Mouse (Mus musculus) ES-E14 (cell line): ENCODE data around the gene Nebl.

Experiments used
- HCFC1 ChIP-seq: IDR thresholded peaks from 2 replicates; pipeline ENCODE4 v1.6.1; 2012; ENCODE audit warnings: low read length, inconsistent platforms, borderline replicate concordance; ENCODE audit not compliant: insufficient read depth
- MAFK ChIP-seq: IDR thresholded peaks from 2 replicates; pipeline ENCODE4 v1.6.1; 2014; ENCODE audit warnings: mild to moderate bottlenecking, low read depth, low read length, inconsistent platforms; ENCODE audit not compliant: insufficient read depth
- ZC3H11A ChIP-seq: IDR thresholded peaks from 2 replicates; pipeline ENCODE4 v1.6.1; 2012; ENCODE audit warnings: low read depth, mild to moderate bottlenecking, inconsistent platforms, low read length, borderline replicate concordance
- ZNF384 ChIP-seq: IDR thresholded peaks from 2 replicates; pipeline ENCODE4 v1.6.1; 2012; ENCODE audit warnings: low read depth, low read length, inconsistent platforms

DNA sequence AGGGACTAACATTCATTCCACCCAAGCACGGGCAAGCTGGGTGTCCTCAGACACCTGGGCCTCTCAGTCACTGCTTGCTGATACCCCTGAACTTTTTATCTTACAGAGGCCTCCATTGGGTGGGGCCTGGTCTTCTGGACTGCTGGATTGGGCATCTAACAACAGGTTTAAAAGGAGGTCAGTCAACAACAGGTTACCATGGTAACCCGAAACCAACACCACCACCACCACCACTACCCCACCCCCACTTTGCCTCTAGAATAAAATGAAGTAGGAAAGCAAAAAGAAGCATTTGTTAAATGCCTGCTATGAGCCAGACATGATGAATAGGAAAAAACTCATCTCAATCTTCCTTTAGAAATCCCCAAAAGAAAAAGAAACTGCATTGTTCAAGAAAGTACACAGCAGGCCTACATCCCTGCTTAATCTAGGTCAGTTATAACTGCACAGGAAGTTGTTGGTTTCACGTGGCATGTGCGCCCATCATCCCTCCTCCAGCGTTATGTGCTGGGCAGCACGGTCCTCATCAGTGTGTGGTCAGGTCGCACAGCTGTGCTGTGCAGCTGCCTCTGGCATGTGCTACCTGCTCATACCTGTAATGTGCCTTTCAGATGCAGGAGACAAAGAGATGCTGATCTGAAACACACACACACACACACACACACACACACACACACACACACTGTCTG lies 28.6 kb downstream of the Nebl start:
- TF ChIP-seq ZNF384 (no peak), ZC3H11A (no peak), MAFK (no peak), HCFC1 (no peak)
